Mouse (Mus musculus) layer of hippocampus, postnatal 10 days (tissue): ENCODE measurements around the gene Pgm5. TPM values are rescaled to one million over a fixed set of nuclear protein-coding genes. Genes with fewer than 3 reads are reported as not detected.

Experiments
- DNase-seq, 2 experiments: peaks; one replicate each; pipeline ENCODE4 v3.0.0; 2021; ENCODE audit warnings: low spot score in 2 of 2
- total RNA-seq, 2 experiments: library from RNA; stranded (reverse); gene quantifications; 2 replicates each; pipeline ENCODE4 v1.2.3; 2021

Gene Pgm5
- total RNA-seq, 2 experiments from 2014 or later = 3.4 to 3.5 TPM

- no peak for DNase-seq
Measured at GRCm38 (mm10) chr19:24779996-24780395, 81.7 kb downstream of the Pgm5 start.

GRCm38 (mm10) chr19:24770345-24770744 is 91.3 kb downstream of the Pgm5 start:
- no peak for DNase-seq

- DNase-seq = no peak
Measured at GRCm38 (mm10) chr19:24767401-24767800, 94.3 kb downstream of the Pgm5 start.

GRCm38 (mm10) chr19:24762473-24763149 is 99.0 kb downstream of the Pgm5 start:
- DNase-seq = no peak

- no peak for DNase-seq
Measured at GRCm38 (mm10) chr19:24756627-24757026, 105.0 kb downstream of the Pgm5 start.

GRCm38 (mm10) chr19:24754440-24754785 is 107.2 kb downstream of the Pgm5 start:
- no peak for DNase-seq

- DNase-seq = no peak
Measured at GRCm38 (mm10) chr19:24753617-24754439, 107.8 kb downstream of the Pgm5 start.

- no peak for DNase-seq
Measured at GRCm38 (mm10) chr19:24752873-24753538, 108.6 kb downstream of the Pgm5 start.

GRCm38 (mm10) chr19:24746266-24746875 is 115.3 kb downstream of the Pgm5 start:
- DNase-seq = no peak

- no peak for DNase-seq
Measured at GRCm38 (mm10) chr19:24742606-24743005, 119.0 kb downstream of the Pgm5 start.

- DNase-seq = no peak
Measured at GRCm38 (mm10) chr19:24738786-24739185, 122.9 kb downstream of the Pgm5 start.

- DNase-seq = no peak
Measured at GRCm38 (mm10) chr19:24738026-24738425, 123.6 kb downstream of the Pgm5 start.

- DNase-seq = no peak
Measured at GRCm38 (mm10) chr19:24735484-24736128, 126.0 kb downstream of the Pgm5 start.

GRCm38 (mm10) chr19:24730661-24731060 is 131.0 kb downstream of the Pgm5 start:
- no peak for DNase-seq

GRCm38 (mm10) chr19:24724362-24724761 is 137.3 kb downstream of the Pgm5 start:
- DNase-seq = no peak

- no peak for DNase-seq
Measured at GRCm38 (mm10) chr19:24720448-24720847, 141.2 kb downstream of the Pgm5 start.

GRCm38 (mm10) chr19:24719504-24719903 is 142.2 kb downstream of the Pgm5 start:
- DNase-seq = no peak

GRCm38 (mm10) chr19:24718021-24718420 is 143.6 kb downstream of the Pgm5 start:
- DNase-seq = no peak

GRCm38 (mm10) chr19:24716303-24717097 is 145.2 kb downstream of the Pgm5 start:
- DNase-seq = peak; percentile 17 to 31

GRCm38 (mm10) chr19:24708032-24708431 is 153.6 kb downstream of the Pgm5 start:
- DNase-seq = no peak
